17 mouse cellular contexts compared by ENCODE assay signal in the genomic region with DNA sequence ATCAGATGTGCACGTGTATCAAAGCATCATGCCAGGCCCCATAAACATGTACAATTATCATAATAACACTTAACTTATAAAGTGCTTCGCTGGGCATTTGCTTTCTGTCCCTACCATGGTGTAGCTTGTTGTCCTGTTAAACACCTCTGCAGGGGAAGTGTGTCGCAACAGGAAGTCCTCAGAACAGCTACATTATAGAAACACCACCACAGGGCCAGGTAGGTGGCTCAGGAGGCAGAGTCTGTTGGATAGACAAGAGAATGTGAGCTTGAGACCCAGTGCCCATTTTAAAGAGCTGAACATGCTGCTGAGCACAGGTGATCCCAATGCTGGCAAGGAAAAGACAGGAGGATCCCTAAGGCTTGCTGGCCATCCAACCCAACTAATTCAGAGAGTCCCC.
"Had no signal": no experiment of that assay in that cellular context is flagged by ENCODE, and none has a peak within 500 bp of the region (broad histone marks: within the 10 kb centered on the region; RNA-seq: fewer than 3 reads in every experiment).

No protein-coding gene starts in this region.

- ATAC-seq: liver, embryonic 12.5 days; liver, postnatal 0 days; lung, postnatal 0 days; midbrain, embryonic 13.5 days; midbrain, embryonic 15.5 days; midbrain, embryonic 16.5 days had no signal

- DNase-seq: left cerebral cortex, postnatal 4 days; liver; liver, embryonic 13.5 days; liver, postnatal 0 days; lung, adult 18-20 months; lung, adult 2 months; lung, embryonic 14.5 days; lung, postnatal 10 days; lung, postnatal 14 days; lung, postnatal 36 days; lung, postnatal 4 days; midbrain, embryonic 14.5 days had no signal
